Mouse (Mus musculus): ENCODE measurements around the gene Spata19. TPM values are rescaled to one million over a fixed set of nuclear protein-coding genes. Genes with fewer than 3 reads are reported as not detected.

The Spata19 gene
- polyA plus RNA-seq (2012; rRNA removed) (not detected in 2 replicates), polyA plus RNA-seq (2014; fragmentation: Nextera tagmentation; extraction: Ambion mirVana) (not detected in 2 replicates)

- H3K27me3 ChIP-seq (ENCODE audit: control insufficient read depth, insufficient read depth, low read length), result no peaks in the 10 kb centered on the region
- H3K9ac ChIP-seq (ENCODE audit: low read depth, low read length, severe bottlenecking), result no peak within 1 kb of the TSS
- H3K9me3 ChIP-seq (ENCODE audit: control insufficient read depth, low read length), result no peaks in the 10 kb centered on the region
- no peak for TF ChIP-seq POLR2A (IDR thresholded peaks at IDR 0.05; ENCODE audit: borderline replicate concordance, extremely low read depth, insufficient read depth, insufficient read length)
- no peak within 1 kb of the TSS for H3K4me3 ChIP-seq (replicated peaks; ENCODE audit: low read length)
- no peak for DNase-seq (ENCODE audit: low spot score)
- WGBS, result 82% methylated on average over 3 of the region's 3 CpGs
- H3K4me1 ChIP-seq (ENCODE audit: control insufficient read depth, insufficient read depth, low read length), result no peaks in the 10 kb centered on the region
- H3K27ac ChIP-seq (replicated peaks; ENCODE audit: low read depth, low read length), result no peak within 1 kb of the TSS
- H3K36me3 ChIP-seq (ENCODE audit: control insufficient read depth, insufficient read depth, low read length), result no peaks in the 10 kb centered on the region
- no peak for ATAC-seq (ENCODE audit: low FRiP score, low read depth)
- no peak within 1 kb of the TSS for H3K4me2 ChIP-seq (replicated peaks; ENCODE audit: low read depth, low read length, severe bottlenecking)
Observed at GRCm38 (mm10) chr9:27396500-27396899, at the start of gene Spata19. Gene Spata19 (plus strand): TSS chr9:27396800.

- H3K27ac ChIP-seq (replicated peaks; ENCODE audit: low read depth, low read length), result no peak overlapping the region
- H3K9ac ChIP-seq (ENCODE audit: low read depth, low read length, severe bottlenecking), result no peak overlapping the region
- WGBS, result 78% methylated on average over 7 of the region's 7 CpGs
- H3K4me2 ChIP-seq (replicated peaks; ENCODE audit: low read depth, low read length, severe bottlenecking), result no peak overlapping the region
- H3K27me3 ChIP-seq (ENCODE audit: control insufficient read depth, insufficient read depth, low read length), result no peaks in the 10 kb centered on the region
- ATAC-seq (ENCODE audit: low FRiP score, low read depth) (no peak), DNase-seq (ENCODE audit: low spot score) (no peak)
- H3K9me3 ChIP-seq (ENCODE audit: control insufficient read depth, low read length), result no peaks in the 10 kb centered on the region
- no peaks in the 10 kb centered on the region for H3K4me1 ChIP-seq (ENCODE audit: control insufficient read depth, insufficient read depth, low read length)
- no peaks in the 10 kb centered on the region for H3K36me3 ChIP-seq (ENCODE audit: control insufficient read depth, insufficient read depth, low read length)
- H3K4me3 ChIP-seq (replicated peaks; ENCODE audit: low read length), result no peak overlapping the region
- TF ChIP-seq POLR2A (IDR thresholded peaks at IDR 0.05; ENCODE audit: borderline replicate concordance, extremely low read depth, insufficient read depth, insufficient read length), result no peak
Observed at GRCm38 (mm10) chr9:27353082-27353481, 43.5 kb upstream of the Spata19 start.

- Histone ChIP-seq H3K9me3 (ENCODE audit: control insufficient read depth, low read length) (no peaks in the 10 kb centered on the region), H3K4me3 (replicated peaks; ENCODE audit: low read length) (no peak overlapping the region), H3K4me2 (replicated peaks; ENCODE audit: low read depth, low read length, severe bottlenecking) (no peak overlapping the region), H3K9ac (ENCODE audit: low read depth, low read length, severe bottlenecking) (no peak overlapping the region), H3K4me1 (ENCODE audit: control insufficient read depth, insufficient read depth, low read length) (no peaks in the 10 kb centered on the region), H3K27me3 (ENCODE audit: control insufficient read depth, insufficient read depth, low read length) (no peaks in the 10 kb centered on the region), H3K27ac (replicated peaks; ENCODE audit: low read depth, low read length) (no peak overlapping the region), H3K36me3 (ENCODE audit: control insufficient read depth, insufficient read depth, low read length) (no peaks in the 10 kb centered on the region)
- WGBS, result 85% methylated on average over 6 of the region's 6 CpGs
- no peak for TF ChIP-seq POLR2A (IDR thresholded peaks at IDR 0.05; ENCODE audit: borderline replicate concordance, extremely low read depth, insufficient read depth, insufficient read length)
- ATAC-seq (ENCODE audit: low FRiP score, low read depth) (no peak), DNase-seq (ENCODE audit: low spot score) (no peak)
Observed at GRCm38 (mm10) chr9:27357893-27358292, 38.7 kb upstream of the Spata19 start.

- DNase-seq (ENCODE audit: low spot score) (peak; percentile 20), ATAC-seq (ENCODE audit: low FRiP score, low read depth) (no peak)
- 60% methylated on average over 2 of the region's 2 CpGs for WGBS
- H3K27ac ChIP-seq (replicated peaks; ENCODE audit: low read depth, low read length), result no peak overlapping the region
- TF ChIP-seq POLR2A (IDR thresholded peaks at IDR 0.05; ENCODE audit: borderline replicate concordance, extremely low read depth, insufficient read depth, insufficient read length), result no peak
- no peaks in the 10 kb centered on the region for H3K9me3 ChIP-seq (ENCODE audit: control insufficient read depth, low read length)
- no peak overlapping the region for H3K4me3 ChIP-seq (replicated peaks; ENCODE audit: low read length)
- no peaks in the 10 kb centered on the region for H3K27me3 ChIP-seq (ENCODE audit: control insufficient read depth, insufficient read depth, low read length)
- no peaks in the 10 kb centered on the region for H3K36me3 ChIP-seq (ENCODE audit: control insufficient read depth, insufficient read depth, low read length)
- no peak overlapping the region for H3K4me2 ChIP-seq (replicated peaks; ENCODE audit: low read depth, low read length, severe bottlenecking)
- no peaks in the 10 kb centered on the region for H3K4me1 ChIP-seq (ENCODE audit: control insufficient read depth, insufficient read depth, low read length)
- H3K9ac ChIP-seq (ENCODE audit: low read depth, low read length, severe bottlenecking), result no peak overlapping the region
Observed at GRCm38 (mm10) chr9:27367231-27367630, 29.4 kb upstream of the Spata19 start.

- 20% methylated on average over 2 of the region's 2 CpGs for WGBS
Observed at GRCm38 (mm10) chr9:27369108-27369507, 27.5 kb upstream of the Spata19 start.

GRCm38 (mm10) chr9:27375746-27376145 lies 20.9 kb upstream of the Spata19 start:
- no peaks in the 10 kb centered on the region for H3K9me3 ChIP-seq (ENCODE audit: control insufficient read depth, low read length)
- H3K27me3 ChIP-seq (ENCODE audit: control insufficient read depth, insufficient read depth, low read length), result no peaks in the 10 kb centered on the region
- H3K36me3 ChIP-seq (ENCODE audit: control insufficient read depth, insufficient read depth, low read length), result no peaks in the 10 kb centered on the region
- ATAC-seq (ENCODE audit: low FRiP score, low read depth), result no peak
- WGBS, result 74% methylated on average over 1 of the region's 1 CpGs
- H3K4me3 ChIP-seq (replicated peaks; ENCODE audit: low read length), result no peak overlapping the region
- H3K4me2 ChIP-seq (replicated peaks; ENCODE audit: low read depth, low read length, severe bottlenecking), result no peak overlapping the region
- no peak overlapping the region for H3K9ac ChIP-seq (ENCODE audit: low read depth, low read length, severe bottlenecking)
- no peak for TF ChIP-seq POLR2A (IDR thresholded peaks at IDR 0.05; ENCODE audit: borderline replicate concordance, extremely low read depth, insufficient read depth, insufficient read length)
- no peak for DNase-seq (ENCODE audit: low spot score)
- no peak overlapping the region for H3K27ac ChIP-seq (replicated peaks; ENCODE audit: low read depth, low read length)
- H3K4me1 ChIP-seq (ENCODE audit: control insufficient read depth, insufficient read depth, low read length), result no peaks in the 10 kb centered on the region

More at GRCm38 (mm10) chr9:27369108-27369507, 27.5 kb upstream of the Spata19 start:
- H3K9me3 ChIP-seq (ENCODE audit: control insufficient read depth, low read length), result no peaks in the 10 kb centered on the region
- no peak overlapping the region for H3K4me2 ChIP-seq (replicated peaks; ENCODE audit: low read depth, low read length, severe bottlenecking)
- DNase-seq (ENCODE audit: low spot score) (no peak), ATAC-seq (ENCODE audit: low FRiP score, low read depth) (no peak)
- no peaks in the 10 kb centered on the region for H3K4me1 ChIP-seq (ENCODE audit: control insufficient read depth, insufficient read depth, low read length)
- no peak overlapping the region for H3K27ac ChIP-seq (replicated peaks; ENCODE audit: low read depth, low read length)
- TF ChIP-seq POLR2A (IDR thresholded peaks at IDR 0.05; ENCODE audit: borderline replicate concordance, extremely low read depth, insufficient read depth, insufficient read length), result no peak
- no peaks in the 10 kb centered on the region for H3K36me3 ChIP-seq (ENCODE audit: control insufficient read depth, insufficient read depth, low read length)
- no peak overlapping the region for H3K9ac ChIP-seq (ENCODE audit: low read depth, low read length, severe bottlenecking)
- no peaks in the 10 kb centered on the region for H3K27me3 ChIP-seq (ENCODE audit: control insufficient read depth, insufficient read depth, low read length)
- H3K4me3 ChIP-seq (replicated peaks; ENCODE audit: low read length), result no peak overlapping the region

Data from limb, embryonic 14.5 days (tissue).